Mouse (Mus musculus): ENCODE measurements around the gene Npsr1. TPM values are rescaled to one million over a fixed set of nuclear protein-coding genes. Genes with fewer than 3 reads are reported as not detected.

The Npsr1 gene
- polyA plus RNA-seq, 1 experiment from 2014 or later, result not detected

DNA sequence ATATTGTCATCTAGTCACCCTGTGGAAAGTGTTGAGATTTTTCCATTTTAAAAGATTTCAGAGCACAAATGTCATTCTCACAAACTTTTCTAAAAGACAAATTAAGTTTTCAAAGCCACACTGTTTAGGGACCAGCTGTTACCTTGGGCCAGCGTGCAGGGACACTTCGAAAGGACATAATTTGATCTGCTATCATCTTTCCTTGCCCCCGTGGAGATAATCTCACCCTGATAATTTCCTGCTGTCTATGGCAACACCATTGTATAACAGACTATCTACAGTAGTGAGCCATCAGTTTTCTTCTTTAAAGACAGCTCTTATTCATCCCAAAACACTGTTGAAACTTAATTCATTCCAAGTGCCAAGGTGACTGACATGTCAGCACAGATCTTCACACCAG is 209.6 kb downstream of the Npsr1 start:
- Histone ChIP-seq H3K4me3 (ENCODE audit: low read length) (no peak overlapping the region), H3K4me2 (ENCODE audit: low read depth, low read length) (no peak overlapping the region), H3K4me1 (replicated peaks; ENCODE audit: control insufficient read depth, insufficient read depth, low read length) (no peaks in the 10 kb centered on the region), H3K27me3 (ENCODE audit: control insufficient read depth, insufficient read depth, low read depth, low read length) (no peaks in the 10 kb centered on the region), H3K9ac (ENCODE audit: low read length) (no peak overlapping the region), H3K36me3 (ENCODE audit: control insufficient read depth, insufficient read depth, low read length) (no peaks in the 10 kb centered on the region), H3K27ac (ENCODE audit: low read length) (no peak overlapping the region), H3K9me3 (ENCODE audit: control insufficient read depth, low read length) (no peaks in the 10 kb centered on the region)
- WGBS, result 41% methylated on average over 3 of the region's 3 CpGs
- no peak for ATAC-seq (ENCODE audit: low read depth)

GRCm38 (mm10) chr9:24315835-24316234 is 218.0 kb downstream of the Npsr1 start:
- no peak overlapping the region for H3K9ac ChIP-seq (ENCODE audit: low read length)
- no peak for ATAC-seq (ENCODE audit: low read depth)
- 89% methylated on average over 2 of the region's 2 CpGs for WGBS
- no peak overlapping the region for H3K27ac ChIP-seq (ENCODE audit: low read length)
- H3K4me3 ChIP-seq (ENCODE audit: low read length), result no peak overlapping the region
- no peaks in the 10 kb centered on the region for H3K9me3 ChIP-seq (ENCODE audit: control insufficient read depth, low read length)
- H3K4me1 ChIP-seq (replicated peaks; ENCODE audit: control insufficient read depth, insufficient read depth, low read length), result no peaks in the 10 kb centered on the region
- H3K36me3 ChIP-seq (ENCODE audit: control insufficient read depth, insufficient read depth, low read length), result no peaks in the 10 kb centered on the region
- H3K27me3 ChIP-seq (ENCODE audit: control insufficient read depth, insufficient read depth, low read depth, low read length), result no peaks in the 10 kb centered on the region
- no peak overlapping the region for H3K4me2 ChIP-seq (ENCODE audit: low read depth, low read length)

- WGBS, result 56% methylated on average over 2 of the region's 2 CpGs
- H3K9me3 ChIP-seq (ENCODE audit: control insufficient read depth, low read length), result no peaks in the 10 kb centered on the region
- no peak overlapping the region for H3K9ac ChIP-seq (ENCODE audit: low read length)
- H3K36me3 ChIP-seq (ENCODE audit: control insufficient read depth, insufficient read depth, low read length), result no peaks in the 10 kb centered on the region
- no peak overlapping the region for H3K27ac ChIP-seq (ENCODE audit: low read length)
- H3K27me3 ChIP-seq (ENCODE audit: control insufficient read depth, insufficient read depth, low read depth, low read length), result no peaks in the 10 kb centered on the region
- no peak overlapping the region for H3K4me2 ChIP-seq (ENCODE audit: low read depth, low read length)
- no peak overlapping the region for H3K4me3 ChIP-seq (ENCODE audit: low read length)
- H3K4me1 ChIP-seq (replicated peaks; ENCODE audit: control insufficient read depth, insufficient read depth, low read length), result no peaks in the 10 kb centered on the region
- no peak for ATAC-seq (ENCODE audit: low read depth)
These were observed 233.9 kb downstream of the Npsr1 start for GRCm38 (mm10) chr9:24331661-24332060.

DNA sequence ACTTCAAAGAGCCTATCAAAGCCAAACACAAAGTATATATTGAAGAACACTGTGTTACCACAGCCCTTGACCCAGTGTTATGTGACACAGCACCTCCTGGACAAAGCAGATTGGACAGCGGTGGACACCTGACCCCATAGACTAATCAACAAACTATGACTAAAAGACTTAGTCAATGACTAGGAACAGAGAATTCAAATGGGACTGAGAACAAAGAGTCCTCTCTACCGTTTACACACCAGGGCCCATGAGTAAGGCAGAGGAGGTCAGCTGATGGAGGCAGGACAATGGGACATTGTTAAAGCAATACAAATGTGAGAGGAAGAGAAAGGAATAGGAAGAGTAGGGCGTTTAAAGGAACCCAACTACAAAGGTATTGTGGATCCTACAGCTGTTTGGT is 243.5 kb downstream of the Npsr1 start:
- Histone ChIP-seq H3K27ac (ENCODE audit: low read length) (no peak overlapping the region), H3K4me3 (ENCODE audit: low read length) (no peak overlapping the region), H3K4me1 (replicated peaks; ENCODE audit: control insufficient read depth, insufficient read depth, low read length) (no peaks in the 10 kb centered on the region), H3K9me3 (ENCODE audit: control insufficient read depth, low read length) (no peaks in the 10 kb centered on the region), H3K4me2 (ENCODE audit: low read depth, low read length) (no peak overlapping the region), H3K9ac (ENCODE audit: low read length) (no peak overlapping the region), H3K27me3 (ENCODE audit: control insufficient read depth, insufficient read depth, low read depth, low read length) (no peaks in the 10 kb centered on the region), H3K36me3 (ENCODE audit: control insufficient read depth, insufficient read depth, low read length) (no peaks in the 10 kb centered on the region)
- no peak for ATAC-seq (ENCODE audit: low read depth)
- 55% methylated on average over 3 of the region's 3 CpGs for WGBS

DNA sequence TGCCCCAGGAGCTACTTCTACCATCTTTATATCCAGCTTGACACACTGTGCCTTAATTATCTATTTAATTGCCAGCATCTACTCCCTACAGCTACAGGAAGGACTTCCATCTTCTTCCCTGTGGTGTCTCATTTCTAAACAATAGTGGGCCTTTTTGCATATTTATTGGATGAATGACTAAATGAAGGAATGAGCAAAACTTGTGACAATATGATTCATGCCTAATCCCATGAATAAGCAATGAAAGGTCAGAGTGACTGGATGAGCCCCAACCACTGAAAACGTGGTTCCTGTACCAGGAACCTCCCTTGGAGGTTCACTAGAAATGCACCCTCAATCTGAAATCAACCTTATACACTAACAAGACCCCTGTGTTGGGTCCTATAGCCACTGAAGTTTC is 249.2 kb downstream of the Npsr1 start:
- H3K9me3 ChIP-seq (ENCODE audit: control insufficient read depth, low read length), result no peaks in the 10 kb centered on the region
- 17% methylated on average over 1 of the region's 1 CpGs for WGBS
- H3K27ac ChIP-seq (ENCODE audit: low read length), result no peak overlapping the region
- no peak overlapping the region for H3K4me2 ChIP-seq (ENCODE audit: low read depth, low read length)
- H3K4me3 ChIP-seq (ENCODE audit: low read length), result no peak overlapping the region
- H3K4me1 ChIP-seq (replicated peaks; ENCODE audit: control insufficient read depth, insufficient read depth, low read length), result no peaks in the 10 kb centered on the region
- ATAC-seq (ENCODE audit: low read depth), result no peak
- no peaks in the 10 kb centered on the region for H3K27me3 ChIP-seq (ENCODE audit: control insufficient read depth, insufficient read depth, low read depth, low read length)
- H3K9ac ChIP-seq (ENCODE audit: low read length), result no peak overlapping the region
- no peaks in the 10 kb centered on the region for H3K36me3 ChIP-seq (ENCODE audit: control insufficient read depth, insufficient read depth, low read length)

DNA sequence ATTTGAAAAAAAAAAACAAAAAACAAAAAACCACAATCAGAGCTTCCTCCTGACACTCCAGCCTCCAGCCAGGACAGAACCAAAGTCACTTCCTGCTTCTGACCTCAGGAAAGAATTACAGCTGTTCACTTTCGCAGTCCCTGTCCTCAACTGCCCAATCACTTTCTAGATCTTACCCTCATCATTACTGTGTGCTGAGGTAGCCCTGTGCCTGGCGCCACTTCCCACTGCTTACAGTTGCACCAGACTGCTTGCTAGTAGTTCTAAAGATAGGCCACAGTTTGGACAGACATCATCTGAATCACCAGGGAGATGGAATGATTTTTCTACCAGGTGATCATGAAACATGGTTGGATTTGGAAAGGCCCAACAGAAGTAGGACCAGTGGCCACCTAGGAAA is 251.7 kb downstream of the Npsr1 start:
- Histone ChIP-seq H3K9me3 (ENCODE audit: control insufficient read depth, low read length) (no peaks in the 10 kb centered on the region), H3K4me2 (ENCODE audit: low read depth, low read length) (no peak overlapping the region), H3K36me3 (ENCODE audit: control insufficient read depth, insufficient read depth, low read length) (no peaks in the 10 kb centered on the region), H3K9ac (ENCODE audit: low read length) (no peak overlapping the region), H3K4me1 (replicated peaks; ENCODE audit: control insufficient read depth, insufficient read depth, low read length) (no peaks in the 10 kb centered on the region), H3K4me3 (ENCODE audit: low read length) (no peak overlapping the region), H3K27ac (ENCODE audit: low read length) (no peak overlapping the region), H3K27me3 (ENCODE audit: control insufficient read depth, insufficient read depth, low read depth, low read length) (no peaks in the 10 kb centered on the region)
- WGBS, result 83% methylated on average over 2 of the region's 2 CpGs
- no peak for ATAC-seq (ENCODE audit: low read depth)

DNA sequence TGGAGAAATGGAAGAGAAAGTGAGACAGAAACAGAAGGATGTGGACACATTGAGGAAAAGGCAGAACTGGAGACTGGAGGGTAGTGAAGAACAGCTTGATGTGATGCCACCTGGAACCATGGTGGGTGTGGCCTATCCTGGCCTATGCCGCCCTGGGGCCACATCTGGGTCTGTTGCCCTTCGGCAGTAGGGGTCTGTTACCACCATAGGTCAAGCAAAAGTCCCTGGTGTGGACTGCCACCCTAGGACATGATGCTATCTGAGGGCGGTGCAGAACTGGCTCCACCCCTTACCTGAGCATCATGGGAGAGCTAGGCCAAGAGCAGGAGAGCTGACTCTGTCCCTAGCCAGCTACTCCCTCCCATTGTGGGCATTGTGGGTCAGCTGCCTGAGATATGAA is 253.6 kb downstream of the Npsr1 start:
- Histone ChIP-seq H3K9ac (ENCODE audit: low read length) (no peak overlapping the region), H3K27ac (ENCODE audit: low read length) (no peak overlapping the region), H3K4me1 (replicated peaks; ENCODE audit: control insufficient read depth, insufficient read depth, low read length) (no peaks in the 10 kb centered on the region), H3K4me3 (ENCODE audit: low read length) (no peak overlapping the region), H3K36me3 (ENCODE audit: control insufficient read depth, insufficient read depth, low read length) (no peaks in the 10 kb centered on the region), H3K4me2 (ENCODE audit: low read depth, low read length) (no peak overlapping the region), H3K27me3 (ENCODE audit: control insufficient read depth, insufficient read depth, low read depth, low read length) (no peaks in the 10 kb centered on the region), H3K9me3 (ENCODE audit: control insufficient read depth, low read length) (no peaks in the 10 kb centered on the region)
- no peak for ATAC-seq (ENCODE audit: low read depth)
- WGBS, result 77% methylated on average over 3 of the region's 3 CpGs
